Mouse (Mus musculus): ENCODE measurements at regions not wholly inside any gene's neighbourhood (a gene's known extent, or its start where the extent isn't known, plus 50 kb on each side); places are given as distances from the start of the nearest gene placed in this dataset.

DNA sequence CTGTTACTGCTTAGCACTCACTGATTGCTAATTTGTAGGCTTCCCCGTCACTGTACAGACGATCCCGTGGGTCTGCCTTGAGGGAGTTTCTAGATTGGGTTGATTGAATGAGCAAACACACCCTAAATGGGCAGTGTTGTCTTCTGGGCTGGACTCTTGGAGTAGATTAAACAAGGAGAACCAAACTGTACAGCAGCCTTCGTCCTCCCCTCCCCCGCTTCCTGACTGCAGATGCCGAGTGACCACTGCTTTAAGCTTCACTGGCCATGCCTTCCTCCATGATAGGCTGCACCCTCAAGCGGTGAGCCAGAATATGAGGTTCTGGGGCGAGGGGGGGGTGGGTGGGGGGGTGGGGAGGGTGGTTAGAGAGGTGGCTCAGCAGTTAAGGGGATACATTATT lies 201.5 kb upstream of the Zfp64 start:
- DNase-seq (ENCODE audit: low spot score in 2 of 2) = no peak

DNA sequence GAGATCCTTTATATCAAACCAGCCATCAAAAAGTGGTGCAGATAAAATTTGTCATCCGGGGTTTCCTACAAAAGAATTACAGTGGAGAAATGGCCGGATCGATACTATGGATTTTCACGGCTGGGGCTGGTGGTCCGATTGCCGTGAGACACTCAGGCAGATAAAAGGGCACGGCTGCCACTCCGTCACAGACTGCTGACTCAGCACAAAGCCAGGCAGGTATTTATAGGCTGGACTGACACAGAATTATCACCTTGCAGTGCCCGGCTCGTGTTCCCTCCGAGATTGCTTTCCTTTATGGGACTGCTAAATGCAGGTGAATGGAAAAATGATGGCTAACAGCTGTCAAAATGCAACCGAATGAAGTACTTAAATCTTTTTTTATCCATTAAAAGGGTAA lies 199.5 kb upstream of the Zfp64 start:
- DNase-seq (ENCODE audit: low spot score in 2 of 2) = no peak

GRCm38 (mm10) chr2:169147655-169148054 lies 192.3 kb upstream of the Zfp64 start:
- no peak for DNase-seq (ENCODE audit: low spot score in 2 of 2)

- DNase-seq (ENCODE audit: low spot score in 2 of 2) = no peak
Measured at GRCm38 (mm10) chr2:169142224-169142623, 186.8 kb upstream of the Zfp64 start.

GRCm38 (mm10) chr2:169133855-169134254 lies 178.5 kb upstream of the Zfp64 start:
- no peak for DNase-seq (ENCODE audit: low spot score in 2 of 2)

GRCm38 (mm10) chr2:169125476-169125875 lies 170.1 kb upstream of the Zfp64 start:
- DNase-seq (ENCODE audit: low spot score in 2 of 2) = no peak

DNA sequence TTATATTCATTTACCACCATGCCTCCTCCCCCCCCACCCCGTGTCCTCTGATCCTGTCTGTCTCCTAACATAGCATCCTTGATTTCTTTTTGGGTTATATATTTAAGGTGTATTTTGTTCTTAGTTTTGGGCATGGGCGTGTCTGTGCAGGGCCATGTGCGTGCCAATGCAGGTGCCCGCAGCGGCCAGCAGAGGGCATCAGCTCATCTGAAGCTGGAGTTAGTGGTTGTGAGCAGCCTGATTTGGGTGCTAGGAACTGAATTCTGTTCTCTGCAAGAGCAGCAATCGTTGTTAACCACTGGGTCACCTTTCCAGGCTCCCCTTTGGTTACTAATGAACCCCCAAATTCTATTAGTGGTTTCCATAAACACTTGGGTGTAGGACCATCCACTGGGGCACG lies 167.5 kb upstream of the Zfp64 start:
- no peak for DNase-seq (ENCODE audit: low spot score in 2 of 2)

- DNase-seq (ENCODE audit: low spot score in 2 of 2) = no peak
Measured at GRCm38 (mm10) chr2:169116841-169117240, 161.5 kb upstream of the Zfp64 start.

- no peak for DNase-seq (ENCODE audit: low spot score in 2 of 2)
Measured at GRCm38 (mm10) chr2:169109044-169109443, 153.7 kb upstream of the Zfp64 start.

DNA sequence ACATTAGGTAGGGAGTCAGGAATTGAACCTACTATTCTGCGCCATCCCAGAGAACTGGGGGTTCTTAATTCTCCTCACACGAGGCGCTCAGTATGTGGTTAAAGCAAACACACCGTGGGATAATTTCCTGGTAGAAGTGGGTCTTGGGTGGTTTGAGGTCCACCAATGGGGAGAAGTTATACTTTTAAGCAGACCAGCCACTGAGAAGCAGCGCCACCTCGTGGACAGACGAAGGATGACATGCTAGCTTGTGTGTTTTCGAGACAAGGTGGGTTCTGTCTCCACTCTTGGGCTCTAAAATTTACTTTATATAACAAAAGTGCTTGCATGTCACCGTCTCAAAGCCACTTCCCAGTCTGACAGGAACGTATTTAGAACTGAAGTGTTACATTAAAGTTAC lies 152.7 kb upstream of the Zfp64 start:
- peak; percentile 49 to 55 for DNase-seq (ENCODE audit: low spot score in 2 of 2)

DNA sequence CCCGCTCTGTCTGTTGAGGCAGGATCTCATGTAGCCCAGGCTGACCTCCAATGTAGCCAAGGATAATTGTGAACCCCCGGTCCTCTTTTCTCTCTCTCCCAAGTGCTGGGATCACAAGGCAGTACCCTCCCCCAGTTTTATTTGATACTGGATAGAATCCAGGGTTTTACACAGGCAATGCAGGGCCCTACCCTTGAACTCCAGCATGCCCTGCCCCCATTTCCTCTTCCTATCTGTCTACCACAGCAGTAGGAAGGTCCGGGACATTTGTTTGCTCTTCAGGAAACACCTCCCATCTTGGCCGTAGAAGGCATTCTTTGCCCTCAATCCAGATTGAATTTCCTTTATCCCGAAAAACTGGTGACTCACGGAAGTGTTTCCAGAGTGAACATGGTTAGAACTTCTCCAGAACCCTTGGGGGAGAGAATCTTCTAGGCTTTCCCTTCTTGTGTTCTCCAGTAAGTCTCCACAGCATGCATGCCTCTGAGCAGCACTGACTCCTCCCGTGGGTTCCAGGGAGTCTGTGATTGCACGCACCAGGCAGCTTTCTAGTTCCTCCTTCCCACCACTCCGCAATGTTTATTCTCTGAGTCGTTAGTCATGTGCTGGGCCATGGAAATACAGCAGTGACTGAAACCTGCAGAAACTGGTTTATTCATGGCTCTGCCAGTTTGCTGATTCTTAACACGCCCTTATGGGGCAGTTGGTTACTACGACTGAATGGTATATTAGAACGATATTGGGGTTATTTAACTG lies 146.3 kb upstream of the Zfp64 start:
- no peak for DNase-seq (ENCODE audit: low spot score in 2 of 2)

DNA sequence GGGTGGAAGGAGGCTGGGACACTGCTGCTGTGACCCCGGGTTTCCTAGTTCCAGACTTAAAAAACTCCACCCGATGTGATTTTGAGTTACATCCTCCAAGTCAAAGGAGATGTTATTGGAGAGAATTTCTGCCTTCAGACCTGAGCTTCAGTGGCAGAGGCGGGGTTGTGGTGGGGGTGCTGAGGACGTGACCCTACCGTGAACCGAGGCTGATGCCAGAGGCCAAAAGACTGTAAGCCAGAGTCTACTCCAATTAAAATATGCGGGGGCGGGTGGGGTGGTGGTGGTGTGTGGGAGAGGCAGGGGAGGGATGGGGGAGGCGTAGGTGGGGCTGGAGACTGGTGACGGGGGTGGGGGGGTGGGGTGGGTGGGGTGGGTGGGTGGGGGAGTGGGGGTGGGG lies 145.1 kb upstream of the Zfp64 start:
- no peak for DNase-seq (ENCODE audit: low spot score in 2 of 2)

DNA sequence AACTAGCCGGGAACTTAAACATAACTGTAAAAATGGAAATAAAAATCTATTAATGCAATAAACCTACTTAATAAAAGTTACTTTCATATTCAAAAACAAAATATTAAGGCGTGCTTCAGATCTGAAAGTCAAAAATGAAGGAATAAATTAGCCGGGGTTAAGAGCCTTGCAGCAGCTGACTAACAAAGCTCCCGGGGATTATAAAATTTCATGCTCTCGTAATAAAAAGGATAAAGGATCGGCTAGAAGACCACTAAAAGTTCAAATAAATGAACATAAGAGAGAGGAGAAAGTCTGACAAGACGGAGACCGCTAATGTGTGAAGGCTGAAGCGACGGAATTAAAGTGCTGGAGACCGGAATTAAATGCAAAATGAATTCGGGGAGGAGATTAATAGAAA lies 144.3 kb upstream of the Zfp64 start:
- no peak for DNase-seq (ENCODE audit: low spot score in 2 of 2)

- DNase-seq (ENCODE audit: low spot score in 2 of 2) = no peak
Measured at GRCm38 (mm10) chr2:169098591-169098990, 143.2 kb upstream of the Zfp64 start.

- no peak for DNase-seq (ENCODE audit: low spot score in 2 of 2)
Measured at GRCm38 (mm10) chr2:169094011-169094754, 138.8 kb upstream of the Zfp64 start.

DNA sequence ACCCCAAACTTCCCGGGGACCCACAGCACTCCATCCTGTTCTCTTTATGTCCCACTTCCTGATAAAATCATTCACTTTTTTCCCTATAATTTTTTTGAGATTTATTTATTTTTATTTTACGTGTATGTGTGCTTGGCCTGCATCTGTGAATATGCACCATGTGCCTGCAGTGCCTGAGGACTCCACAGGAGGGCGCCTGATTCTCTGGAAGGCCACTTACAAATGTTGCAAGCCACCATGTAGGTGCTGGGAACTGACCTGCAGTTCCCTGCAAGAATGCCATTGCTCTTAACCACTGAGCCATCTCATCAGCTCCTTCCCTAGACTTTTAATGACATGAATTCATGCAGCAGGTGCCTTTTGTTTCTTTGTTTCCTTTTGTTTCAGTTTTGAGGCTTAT lies 134.9 kb upstream of the Zfp64 start:
- DNase-seq (ENCODE audit: low spot score in 2 of 2) = no peak

GRCm38 (mm10) chr2:169088870-169089484 lies 133.6 kb upstream of the Zfp64 start:
- no peak for DNase-seq (ENCODE audit: low spot score in 2 of 2)

DNA sequence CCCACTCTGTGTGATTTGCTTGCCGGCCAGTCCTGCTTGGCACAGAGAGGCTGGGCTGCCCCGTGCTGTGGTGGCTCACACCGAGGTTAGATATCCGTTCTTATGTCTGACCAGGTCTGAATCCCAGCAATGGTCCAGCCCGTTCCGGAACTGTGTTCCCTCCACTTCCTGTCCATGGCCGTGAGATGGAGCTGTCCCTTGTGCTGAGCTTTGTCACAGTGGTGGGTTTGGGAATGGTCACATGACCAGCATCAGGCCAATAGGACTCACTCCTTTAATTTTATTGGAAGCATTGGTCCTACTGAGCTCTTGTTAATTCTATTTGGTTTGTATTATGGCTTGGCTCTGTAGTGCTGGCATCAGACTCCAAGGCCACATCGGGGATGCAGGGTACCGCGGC lies 132.9 kb upstream of the Zfp64 start:
- no peak for DNase-seq (ENCODE audit: low spot score in 2 of 2)

- DNase-seq (ENCODE audit: low spot score in 2 of 2) = no peak
Measured at GRCm38 (mm10) chr2:169071267-169071666, 115.9 kb upstream of the Zfp64 start.

GRCm38 (mm10) chr2:169065166-169065698 lies 109.8 kb upstream of the Zfp64 start:
- no peak for DNase-seq (ENCODE audit: low spot score in 2 of 2)

- peak; percentile 87 to 89 for DNase-seq (ENCODE audit: low spot score in 2 of 2)
Measured at GRCm38 (mm10) chr2:169061520-169061919, 106.1 kb upstream of the Zfp64 start.

DNA sequence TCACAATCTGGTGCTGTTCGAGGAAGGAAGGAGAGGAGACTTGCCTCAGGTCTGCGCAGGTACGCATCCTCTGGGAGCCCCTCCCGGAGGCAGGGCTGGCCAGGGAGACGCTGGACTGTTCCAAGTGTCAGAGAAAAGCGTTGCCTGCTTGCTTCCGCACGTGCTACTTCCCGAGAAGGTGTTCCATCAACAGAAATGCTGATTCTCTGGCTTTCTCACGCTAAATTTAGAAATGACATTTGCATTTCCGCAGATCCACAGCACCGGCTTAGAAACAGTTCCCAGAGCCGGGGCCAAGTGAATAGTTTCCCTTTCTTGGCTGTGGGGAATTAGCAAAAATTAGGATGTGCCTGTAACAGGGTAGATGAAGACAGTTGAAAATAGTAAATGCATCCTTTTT lies 105.1 kb upstream of the Zfp64 start:
- DNase-seq (ENCODE audit: low spot score in 2 of 2) = no peak

Data from layer of hippocampus, postnatal 10 days (tissue).